Mouse (Mus musculus) lung, embryonic 15.5 days (tissue): ENCODE measurements around the gene Comt. TPM values are rescaled to one million over a fixed set of nuclear protein-coding genes. Genes with fewer than 3 reads are reported as not detected.

Experiments used
- ATAC-seq: fragments of 200-750 bp; cut with Nextera tagmentation; 2 replicates; pipeline ENCODE4 v1.8.0; 2017; ENCODE audit warnings: moderate number of reproducible peaks, borderline replicate concordance; ENCODE audit not compliant: low FRiP score, low TSS enrichment; ENCODE audit errors: extremely low read depth
- H3K27ac ChIP-seq: fragments of 300-500 bp; sonication (generic); 2 replicates; pipeline ENCODE4 v1.5.1; 2015; ENCODE audit warnings: moderate library complexity, mild to moderate bottlenecking, inconsistent platforms
- H3K27me3 ChIP-seq: fragments of 300-500 bp; sonication (generic); 2 replicates; pipeline ENCODE4 v1.6.1; 2015; ENCODE audit warnings: inconsistent platforms
- H3K36me3 ChIP-seq: fragments of 300-500 bp; sonication (generic); 2 replicates; pipeline ENCODE4 v1.6.1; 2015; ENCODE audit warnings: inconsistent platforms
- H3K4me1 ChIP-seq: fragments of 300-500 bp; sonication (generic); 2 replicates; pipeline ENCODE4 v1.6.1; 2015; ENCODE audit warnings: inconsistent platforms
- H3K4me2 ChIP-seq: fragments of 300-500 bp; sonication (generic); 2 replicates; pipeline ENCODE4 v1.6.1; 2015; ENCODE audit warnings: inconsistent platforms, mild to moderate bottlenecking, moderate library complexity
- H3K4me3 ChIP-seq: fragments of 300-500 bp; sonication (generic); 2 replicates; pipeline ENCODE4 v1.5.1; 2015; ENCODE audit warnings: mild to moderate bottlenecking, inconsistent platforms
- H3K9ac ChIP-seq: fragments of 300-500 bp; sonication (generic); 2 replicates; pipeline ENCODE4 v1.6.1; 2015; ENCODE audit warnings: inconsistent platforms
- H3K9me3 ChIP-seq: fragments of 300-500 bp; sonication (generic); 2 replicates; pipeline ENCODE4 v1.6.1; 2016; ENCODE audit warnings: inconsistent platforms
- WGBS: fragments of 180-500 bp; shearing (Covaris S2); methylation state at CpG from one replicate; pipeline ENCODE4 v1.1.7; 2015; 5-methylcytosine and 5-hydroxymethylcytosine counted together
- microRNA-seq: library from miRNA; unstranded; fragments of <30 nt; microRNA quantifications from one replicate; pipeline ENCODE4, GENCODE M21; 2016
- polyA plus RNA-seq: library from polyadenylated mRNA; unstranded; fragments of >200 nt; fragmentation: Nextera tagmentation; extraction: Ambion mirVana; gene quantifications from 2 replicates; pipeline ENCODE4 v1.2.1, GENCODE M21; 2015

Comt gene
- polyA plus RNA-seq, 1 experiment from 2014 or later = 122 TPM

GRCm38 (mm10) chr16:18362948-18363347 is 63.7 kb downstream of the Comt start:
- Histone ChIP-seq H3K4me2 (no peak overlapping the region), H3K9me3 (no peaks in the 10 kb centered on the region), H3K4me1 (no peaks in the 10 kb centered on the region), H3K9ac (no peak overlapping the region), H3K4me3 (no peak overlapping the region), H3K27me3 (no peaks in the 10 kb centered on the region), H3K36me3 (no peaks in the 10 kb centered on the region), H3K27ac (no peak overlapping the region)
- ATAC-seq = no peak
- 71% methylated on average over 8 of the region's 8 CpGs for WGBS

GRCm38 (mm10) chr16:18360151-18360805 is 66.4 kb downstream of the Comt start:
- H3K36me3 ChIP-seq = no peaks in the 10 kb centered on the region
- no peak overlapping the region for H3K4me2 ChIP-seq
- no peak overlapping the region for H3K4me3 ChIP-seq
- H3K27me3 ChIP-seq = no peaks in the 10 kb centered on the region
- H3K9me3 ChIP-seq = no peaks in the 10 kb centered on the region
- ATAC-seq = no peak
- 68% methylated on average over 6 of the region's 6 CpGs for WGBS
- H3K9ac ChIP-seq = no peak overlapping the region
- no peaks in the 10 kb centered on the region for H3K4me1 ChIP-seq
- no peak overlapping the region for H3K27ac ChIP-seq

GRCm38 (mm10) chr16:18357977-18358376 is 68.7 kb downstream of the Comt start:
- WGBS = 76% methylated on average over 6 of the region's 6 CpGs
- ATAC-seq = no peak
- Histone ChIP-seq H3K36me3 (no peaks in the 10 kb centered on the region), H3K9me3 (no peaks in the 10 kb centered on the region), H3K4me3 (no peak overlapping the region), H3K27ac (no peak overlapping the region), H3K27me3 (no peaks in the 10 kb centered on the region), H3K9ac (no peak overlapping the region), H3K4me2 (no peak overlapping the region), H3K4me1 (no peaks in the 10 kb centered on the region)

GRCm38 (mm10) chr16:18356961-18357360 is 69.7 kb downstream of the Comt start:
- H3K4me1 ChIP-seq = no peaks in the 10 kb centered on the region
- no peaks in the 10 kb centered on the region for H3K27me3 ChIP-seq
- H3K36me3 ChIP-seq = no peaks in the 10 kb centered on the region
- H3K9me3 ChIP-seq = no peaks in the 10 kb centered on the region
- H3K4me2 ChIP-seq = no peak overlapping the region
- 68% methylated on average over 1 of the region's 1 CpGs for WGBS
- no peak overlapping the region for H3K9ac ChIP-seq
- no peak overlapping the region for H3K4me3 ChIP-seq
- no peak overlapping the region for H3K27ac ChIP-seq
- ATAC-seq = no peak

Small RNA genes within 50 kb of the gene (microRNA-seq; reads per million reads assigned to microRNA genes)
- gene Gm26219 = not detected

Other genes starting within 250 kb of the Comt start
- gene Ccdc188, start 209.0 kb downstream of the Comt start, polyA plus RNA-seq = not detected in 2 replicates
- gene Zdhhc8, start 191.7 kb downstream of the Comt start, polyA plus RNA-seq = 19.7 and 20.6 TPM in 2 replicates
- gene Trmt2a, start 178.2 kb downstream of the Comt start, polyA plus RNA-seq = 103 and 106 TPM in 2 replicates
- 580 and 615 TPM in 2 replicates for gene Ranbp1, start 178.1 kb downstream of the Comt start, polyA plus RNA-seq
- gene Gm49776, start 168.5 kb downstream of the Comt start, polyA plus RNA-seq = 2.1 and 2.4 TPM in 2 replicates
- gene Dgcr8, start 137.6 kb downstream of the Comt start, polyA plus RNA-seq = 28.5 and 32.2 TPM in 2 replicates
- 24.6 and 33.0 TPM in 2 replicates for gene Tango2, start 78.7 kb downstream of the Comt start, polyA plus RNA-seq
- 29.7 and 35.5 TPM in 2 replicates for gene Arvcf, start 78.7 kb downstream of the Comt start, polyA plus RNA-seq
- 22.7 and 23.4 TPM in 2 replicates for gene Txnrd2, start 468 bp downstream of the Comt start, polyA plus RNA-seq
- gene Gnb1l, start 71.9 kb upstream of the Comt start, polyA plus RNA-seq = 15.7 and 17.0 TPM in 2 replicates
- 4.9 and 5.4 TPM in 2 replicates for gene Rtl10, start 72.0 kb upstream of the Comt start, polyA plus RNA-seq
- 10.9 and 13.1 TPM in 2 replicates for gene Tbx1, start 163.8 kb upstream of the Comt start, polyA plus RNA-seq
- 2.8 and 4.3 TPM in 2 replicates for gene Gp1bb, start 195.6 kb upstream of the Comt start, polyA plus RNA-seq
- 3.2 and 4.0 TPM in 2 replicates for gene Gm49601, start 199.6 kb upstream of the Comt start, polyA plus RNA-seq
- gene Sept5, start 203.1 kb upstream of the Comt start, polyA plus RNA-seq = 20.2 and 20.9 TPM in 2 replicates